Mouse (Mus musculus): ENCODE results near the gene Gak. TPM values are rescaled to one million over a fixed set of nuclear protein-coding genes. Genes with fewer than 3 reads are reported as not detected.

The Gak gene
- polyA plus RNA-seq (2017; shearing (Covaris generic)): 100 to 1,000 TPM in 1 of 2 experiments, 10 to 100 TPM in 1; 65.0 to 101 TPM

- ATAC-seq: peak; percentile 95
Measured at GRCm38 (mm10) chr5:108629634-108630483, at the start of gene Gak, which contains the start of gene Tmem175. Gak (minus strand) TSS chr5:108629755. Tmem175 (plus strand) TSS chr5:108629770.

GRCm38 (mm10) chr5:108678296-108678854 lies 48.8 kb upstream of the Gak start:
- ATAC-seq: no peak

- ATAC-seq: no peak
Measured at GRCm38 (mm10) chr5:108677605-108678295, 48.2 kb upstream of the Gak start.

- ATAC-seq: no peak
Measured at GRCm38 (mm10) chr5:108676772-108677498, 47.4 kb upstream of the Gak start.

GRCm38 (mm10) chr5:108675251-108675816 lies 45.8 kb upstream of the Gak start, which contains the start of gene Slc26a1:
Slc26a1 (minus strand) TSS chr5:108675569.
- ATAC-seq: no peak

- no peak for ATAC-seq
Measured at GRCm38 (mm10) chr5:108674624-108675023, 45.1 kb upstream of the Gak start.

GRCm38 (mm10) chr5:108671757-108672156 lies 42.2 kb upstream of the Gak start:
- ATAC-seq: no peak

- no peak for ATAC-seq
Measured at GRCm38 (mm10) chr5:108670785-108671184, 41.2 kb upstream of the Gak start.

GRCm38 (mm10) chr5:108669986-108670385 lies 40.4 kb upstream of the Gak start:
- ATAC-seq: no peak

- ATAC-seq: peak; percentile 88
Measured at GRCm38 (mm10) chr5:108668977-108669936, 39.7 kb upstream of the Gak start, which contains the start of gene Dgkq. Dgkq (minus strand) TSS chr5:108669672.

- peak; percentile 15 for ATAC-seq
Measured at GRCm38 (mm10) chr5:108668387-108668932, 38.9 kb upstream of the Gak start.

GRCm38 (mm10) chr5:108667370-108667769 lies 37.8 kb upstream of the Gak start:
- no peak for ATAC-seq

GRCm38 (mm10) chr5:108665066-108665465 lies 35.5 kb upstream of the Gak start:
- no peak for ATAC-seq

- no peak for ATAC-seq
Measured at GRCm38 (mm10) chr5:108662772-108663171, 33.2 kb upstream of the Gak start.

GRCm38 (mm10) chr5:108660632-108661268 lies 31.2 kb upstream of the Gak start:
- ATAC-seq: peak; percentile 99

- ATAC-seq: peak; percentile 32
Measured at GRCm38 (mm10) chr5:108659698-108660631, 30.4 kb upstream of the Gak start, which contains the start of gene Idua. Idua (plus strand) TSS chr5:108660331.

- no peak for ATAC-seq
Measured at GRCm38 (mm10) chr5:108658611-108659010, 29.1 kb upstream of the Gak start.

GRCm38 (mm10) chr5:108657406-108657805 lies 27.9 kb upstream of the Gak start:
- no peak for ATAC-seq
